Mouse (Mus musculus): ENCODE data around the gene Btbd35f21. TPM values are rescaled to one million over a fixed set of nuclear protein-coding genes. Genes with fewer than 3 reads are reported as not detected.
"Not testable (repeated sequence)": the region's sequence is repeated elsewhere in the genome, so short reads cannot be mapped to it uniquely, and the experiment has no call there.

The Btbd35f21 gene
- polyA plus RNA-seq (2012; rRNA removed), result not detected in 2 replicates

DNA sequence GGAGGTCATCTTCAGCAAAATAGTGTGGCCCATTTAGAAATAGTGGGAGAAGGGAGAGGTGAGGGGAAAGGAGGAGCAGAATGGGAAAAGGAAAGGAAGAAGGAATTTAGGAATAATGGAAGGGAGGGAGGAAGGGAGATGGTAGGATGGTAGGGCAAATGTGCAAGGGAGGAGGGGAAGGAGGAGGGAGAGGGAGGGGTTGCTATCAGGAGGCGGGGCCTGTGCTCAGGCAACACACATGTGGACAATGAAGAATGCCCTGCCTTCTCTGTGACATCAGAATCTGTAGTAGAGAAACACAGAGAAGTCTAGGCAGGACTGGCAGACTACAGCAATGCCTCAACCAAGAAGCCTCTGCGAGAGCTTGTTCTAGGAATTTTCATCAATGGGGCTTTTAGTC, at the start of gene Btbd35f21:
Btbd35f21 (plus strand) TSS at position 301 of the 400 bp plus-strand sequence.
- not testable (repeated sequence) for DNase-seq (ENCODE audit: low read depth)

Other genes starting within 250 kb of the Btbd35f21 start
- not detected in 2 replicates for gene Btbd35f1, start 166.1 kb upstream of the Btbd35f21 start, polyA plus RNA-seq (2012; rRNA removed)
- not detected in 2 replicates for gene Gm5926, start 75.4 kb upstream of the Btbd35f21 start, polyA plus RNA-seq (2012; rRNA removed)
- gene Btbd35f30, start 168.5 kb downstream of the Btbd35f21 start, polyA plus RNA-seq (2012; rRNA removed), result not detected in 2 replicates
- not detected in 2 replicates for gene Gm21789, start 215.7 kb downstream of the Btbd35f21 start, polyA plus RNA-seq (2012; rRNA removed)
- not detected in 2 replicates for gene Btbd35f5, start 247.8 kb downstream of the Btbd35f21 start, polyA plus RNA-seq (2012; rRNA removed)

Measured in gonadal fat pad, adult 2 months (tissue).